Mouse (Mus musculus) megakaryocyte-erythroid progenitor cell, adult 5-6 weeks (primary cell): ENCODE measurements around the gene LTO1. TPM values are rescaled to one million over a fixed set of nuclear protein-coding genes. Genes with fewer than 3 reads are reported as not detected.
A peak's percentile ranks its signal among the peaks of the same experiment; 100 is the strongest.

ENCODE experiments used
- ATAC-seq: replicated peaks from 2 replicates; pipeline ENCODE4 v1.8.0; 2016; ENCODE audit warnings: mild to moderate bottlenecking, inconsistent platforms; ENCODE audit not compliant: severe bottlenecking, poor library complexity, low FRiP score, low TSS enrichment
- total RNA-seq, 2 experiments: library from RNA; stranded (forward) in 1 of 2; stranded (reverse) in 1 of 2; fragments of 200-1000, 215-1000 nt in 1 of 2; fragments of >200 nt in 1 of 2; fragmentation: Nextera tagmentation in 1 of 2; gene quantifications; 2 replicates each; pipeline ENCODE4 v1.2.3; 2014 to 2017

LTO1 gene
- total RNA-seq, 2 experiments from 2014 or later = 27.1 to 40.2 TPM

- ATAC-seq = no peak; the same call in 1 of the 2 replicates
Measured at GRCm38 (mm10) chr7:144937899-144938517, 23.1 kb downstream of the LTO1 start.

GRCm38 (mm10) chr7:144938661-144939343, 23.9 kb downstream of the LTO1 start:
- ATAC-seq = no peak

GRCm38 (mm10) chr7:144939344-144940002, 24.6 kb downstream of the LTO1 start, which contains the start of gene Ccnd1:
Gene Ccnd1 (minus strand): TSS chr7:144939925.
- no peak for ATAC-seq

- no peak for ATAC-seq
Measured at GRCm38 (mm10) chr7:144940003-144940571, 25.2 kb downstream of the LTO1 start.

GRCm38 (mm10) chr7:144940585-144940984, 25.7 kb downstream of the LTO1 start:
- ATAC-seq = no peak

- ATAC-seq = peak; percentile 15
Measured at GRCm38 (mm10) chr7:144941242-144941831, 26.4 kb downstream of the LTO1 start.

- no peak for ATAC-seq
Measured at GRCm38 (mm10) chr7:144942071-144942743, 27.3 kb downstream of the LTO1 start.

GRCm38 (mm10) chr7:144942744-144943135, 27.8 kb downstream of the LTO1 start:
- ATAC-seq = no peak

GRCm38 (mm10) chr7:144943254-144943653, 28.4 kb downstream of the LTO1 start:
- ATAC-seq = peak; percentile 80

GRCm38 (mm10) chr7:144958509-144959395, 43.9 kb downstream of the LTO1 start:
- no peak for ATAC-seq

- ATAC-seq = no peak
Measured at GRCm38 (mm10) chr7:144963911-144964310, 49.0 kb downstream of the LTO1 start.

- no peak for ATAC-seq
Measured at GRCm38 (mm10) chr7:144964316-144964715, 49.4 kb downstream of the LTO1 start.

- no peak for ATAC-seq
Measured at GRCm38 (mm10) chr7:144965893-144966292, 51.0 kb downstream of the LTO1 start.

GRCm38 (mm10) chr7:144970997-144971768, 56.3 kb downstream of the LTO1 start:
- peak; percentile 97 for ATAC-seq

- no peak for ATAC-seq
Measured at GRCm38 (mm10) chr7:144971769-144972168, 56.9 kb downstream of the LTO1 start.

- ATAC-seq = no peak
Measured at GRCm38 (mm10) chr7:144973461-144973860, 58.6 kb downstream of the LTO1 start.

- ATAC-seq = no peak
Measured at GRCm38 (mm10) chr7:144977121-144977520, 62.2 kb downstream of the LTO1 start.

GRCm38 (mm10) chr7:144979814-144980213, 64.9 kb downstream of the LTO1 start:
- ATAC-seq = no peak
